Mouse (Mus musculus) cerebellum, adult 9-10 months (tissue): ENCODE results near the gene Anks1.

Experiments used
- DNase-seq: peaks from one replicate; pipeline ENCODE4 v3.0.0; 2022

Anks1 gene

DNA sequence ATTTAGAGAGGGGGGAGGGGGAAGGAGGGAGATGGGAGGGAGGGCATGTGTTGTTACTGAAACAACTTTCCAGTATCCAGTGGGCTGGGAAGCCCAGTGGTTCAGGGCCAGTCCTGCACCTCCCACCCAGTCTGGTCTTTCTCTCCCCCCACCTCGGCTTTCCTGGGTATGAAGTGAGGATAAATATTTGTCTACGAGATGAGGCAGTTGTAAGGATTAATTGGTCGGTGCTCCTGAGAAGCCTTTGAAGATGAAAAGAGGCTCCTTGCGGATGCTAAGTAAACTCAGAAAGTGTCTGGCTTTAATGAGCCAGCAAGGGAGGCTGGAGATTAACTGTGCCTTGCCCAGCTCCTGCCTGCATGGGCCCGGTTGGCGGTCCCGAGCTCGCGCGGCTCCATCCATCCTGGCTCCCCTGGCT is 192.8 kb downstream of the Anks1 start:
- DNase-seq, result no peak

DNA sequence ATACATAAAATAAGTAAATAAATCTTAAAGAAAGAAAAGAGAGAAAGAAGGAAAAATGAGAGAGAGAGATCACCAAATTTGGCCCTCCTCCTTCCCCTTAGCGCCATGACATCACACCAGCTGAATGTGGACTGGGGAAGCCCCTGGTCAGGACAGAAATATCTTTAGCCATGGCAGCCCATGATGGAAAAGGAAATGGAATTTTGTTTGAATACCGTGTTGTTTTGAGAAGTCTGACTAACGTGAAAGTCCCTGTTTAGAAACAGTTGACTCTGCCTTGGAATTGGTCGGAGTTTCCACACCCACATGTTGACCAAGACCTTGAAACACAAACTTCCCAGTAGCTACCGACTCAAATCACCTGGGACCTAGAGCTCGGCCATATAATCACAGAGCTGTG is 195.3 kb downstream of the Anks1 start:
- no peak for DNase-seq

DNA sequence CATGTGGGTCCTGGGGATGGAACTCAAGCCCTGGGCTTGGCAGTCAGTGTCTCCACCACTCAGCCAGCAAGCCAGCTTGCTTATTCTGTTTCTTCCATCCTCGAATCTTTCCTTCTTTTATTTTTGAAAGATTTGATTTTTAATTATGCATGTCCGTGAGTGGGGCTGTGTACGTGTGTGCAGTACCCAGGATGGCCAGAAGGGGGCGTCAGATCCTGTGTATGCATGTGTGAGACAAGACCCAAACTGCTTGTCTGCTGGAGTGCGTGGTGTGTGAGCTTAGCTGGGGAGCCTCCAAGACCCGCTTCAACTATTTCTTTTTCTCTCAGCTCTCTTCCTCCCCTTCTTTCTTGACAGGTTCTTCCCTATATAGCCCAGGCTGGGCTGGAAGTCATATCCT is 197.2 kb downstream of the Anks1 start:
- DNase-seq, result no peak

DNA sequence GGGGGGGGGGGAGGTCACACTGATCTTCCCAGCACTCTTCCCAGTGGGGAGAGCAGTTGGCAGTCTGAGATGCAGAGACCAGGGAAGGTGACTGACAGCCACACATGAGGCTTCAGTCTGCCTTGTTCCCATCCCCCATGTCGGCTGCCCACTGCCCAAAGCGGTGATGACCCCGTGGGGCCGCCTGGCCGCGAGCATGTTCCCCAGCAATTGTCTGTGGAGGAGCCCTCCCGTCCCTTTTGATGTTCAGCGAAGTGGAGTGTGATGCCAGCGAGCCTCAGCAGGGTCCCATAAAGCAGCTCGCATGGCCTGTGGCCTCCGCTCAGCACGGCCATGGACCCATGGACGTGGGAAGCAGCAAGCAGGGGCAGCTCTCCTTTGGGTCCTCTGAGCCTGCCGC is 198.2 kb downstream of the Anks1 start:
- no peak for DNase-seq

DNA sequence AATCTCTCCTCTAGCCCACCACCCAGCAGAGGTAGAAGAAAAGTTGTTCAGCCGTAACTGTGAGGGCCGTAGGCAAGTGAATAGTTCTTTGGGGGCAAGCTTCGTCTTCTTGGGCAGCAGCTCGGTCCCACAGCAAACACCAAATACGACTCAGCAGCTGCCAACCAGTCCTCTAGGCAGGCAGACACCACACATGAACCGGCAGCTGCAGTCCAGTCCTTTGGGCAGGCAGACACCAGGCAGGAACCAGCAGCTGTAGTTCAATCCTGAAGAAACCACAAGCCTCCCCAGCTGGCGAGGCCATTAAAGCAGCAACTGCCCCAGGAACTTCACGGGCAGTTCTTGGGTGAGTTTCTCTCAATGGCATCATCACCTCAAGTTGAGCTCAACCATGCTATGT is 203.2 kb downstream of the Anks1 start:
- DNase-seq, result no peak
